Mouse (Mus musculus) 416B (cell line): ENCODE measurements around the gene Ergic1.

Experiments used
- DNase-seq: peaks from one replicate; pipeline ENCODE4 v3.0.0; 2011; ENCODE audit warnings: low read depth

Gene Ergic1

DNA sequence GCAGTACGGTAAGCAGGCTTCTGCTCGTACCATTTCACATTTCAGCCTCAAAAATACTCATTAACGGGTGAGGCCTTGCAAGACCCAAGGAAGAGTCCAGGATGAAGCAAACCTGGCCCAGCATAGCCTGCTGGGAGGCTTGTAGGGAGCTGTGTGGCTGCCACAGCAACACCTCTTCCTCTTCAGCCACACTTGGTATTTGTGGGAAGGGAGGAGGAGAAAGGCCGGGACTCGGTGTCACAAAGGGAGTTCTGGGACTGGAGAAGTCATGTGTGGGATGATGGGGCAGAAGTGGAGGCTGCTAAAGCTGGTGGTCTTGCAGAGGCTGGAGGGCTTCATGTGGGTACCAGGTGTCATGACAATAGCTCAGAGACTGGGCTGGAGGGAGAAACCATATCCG lies 40.2 kb downstream of the Ergic1 start:
- DNase-seq, result no peak

DNA sequence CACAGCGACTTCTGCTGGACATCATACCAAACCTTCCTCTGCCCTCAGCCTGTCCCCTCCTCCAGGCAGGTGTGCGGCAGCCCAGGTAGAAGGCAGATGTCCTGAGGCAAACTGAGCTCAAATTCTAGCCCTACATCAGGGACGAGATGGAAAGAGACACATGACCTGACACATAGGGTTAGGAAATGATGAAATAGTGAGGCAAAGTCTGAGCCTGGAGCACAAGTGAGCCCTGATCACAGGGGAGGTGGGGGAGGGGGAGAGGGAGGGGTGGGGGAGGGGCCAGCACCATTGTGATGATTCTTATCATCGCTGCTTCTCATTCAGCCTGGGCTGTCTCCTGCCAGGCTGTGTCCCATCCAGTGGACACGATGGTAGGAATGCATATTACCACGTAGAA lies 40.6 kb downstream of the Ergic1 start:
- peak; percentile 61 for DNase-seq

DNA sequence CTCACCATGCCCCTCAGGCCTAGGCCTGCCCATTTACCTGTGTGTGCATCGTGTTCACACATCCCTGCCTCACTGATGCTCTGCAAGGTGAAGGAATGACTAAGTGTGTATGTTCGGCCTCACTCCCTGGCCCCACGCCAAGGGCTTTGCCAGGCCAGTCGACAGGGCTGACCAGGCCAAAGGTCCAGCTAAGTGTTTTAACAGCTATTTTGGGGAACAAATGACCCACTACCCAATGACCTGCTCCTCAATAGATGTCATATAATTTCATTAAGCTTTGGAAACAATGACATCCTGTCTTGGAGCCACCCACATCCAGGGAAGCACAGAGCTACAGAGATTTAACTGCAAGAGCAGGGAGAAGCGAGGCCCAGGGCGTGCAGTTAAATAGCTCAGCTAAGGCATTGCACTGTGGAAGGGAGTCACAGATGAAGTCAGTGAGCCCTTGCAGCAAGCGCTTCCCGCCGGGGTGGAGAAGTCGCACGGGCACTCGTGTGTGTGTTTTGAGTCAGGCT lies 41.1 kb downstream of the Ergic1 start:
- DNase-seq, result no peak

DNA sequence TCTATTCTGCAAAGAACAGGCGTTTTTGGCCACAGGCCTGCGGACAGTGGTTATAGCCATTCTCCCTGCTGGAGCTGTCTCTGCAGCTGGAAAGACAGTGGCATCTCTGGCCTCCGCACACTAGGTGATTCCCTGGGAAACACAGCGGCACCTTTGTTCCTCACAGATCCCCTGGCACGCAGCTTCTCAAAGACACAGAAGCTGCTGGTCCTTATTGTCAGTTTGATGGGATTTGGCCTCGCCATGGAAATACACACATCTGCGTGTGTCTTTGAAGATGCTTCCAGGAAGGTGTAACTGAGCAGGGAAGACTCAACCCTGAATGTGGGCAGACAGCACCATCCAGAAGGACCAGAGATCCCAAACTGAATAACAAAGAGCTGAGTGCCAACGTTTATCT lies 42.0 kb downstream of the Ergic1 start:
- DNase-seq, result no peak

DNA sequence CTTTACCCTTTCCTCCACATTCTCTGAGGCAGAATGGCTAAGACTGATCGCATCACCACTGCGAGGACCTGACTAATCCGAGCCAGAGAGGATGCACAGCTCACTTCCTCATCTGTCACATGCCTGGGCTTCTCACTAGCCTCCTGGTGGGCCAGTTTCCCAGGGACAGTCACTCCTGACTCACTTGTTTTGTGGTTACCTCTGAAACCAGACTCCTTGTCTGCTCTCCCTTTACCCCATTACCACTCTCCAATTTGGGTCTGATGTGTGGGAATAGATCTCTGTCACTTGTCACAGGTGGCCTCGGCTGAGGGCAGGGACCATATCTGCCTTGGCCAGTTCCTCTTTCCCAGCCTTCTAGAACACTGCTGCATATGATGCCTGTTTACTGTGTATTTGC lies 44.3 kb downstream of the Ergic1 start:
- peak; percentile 92 for DNase-seq

DNA sequence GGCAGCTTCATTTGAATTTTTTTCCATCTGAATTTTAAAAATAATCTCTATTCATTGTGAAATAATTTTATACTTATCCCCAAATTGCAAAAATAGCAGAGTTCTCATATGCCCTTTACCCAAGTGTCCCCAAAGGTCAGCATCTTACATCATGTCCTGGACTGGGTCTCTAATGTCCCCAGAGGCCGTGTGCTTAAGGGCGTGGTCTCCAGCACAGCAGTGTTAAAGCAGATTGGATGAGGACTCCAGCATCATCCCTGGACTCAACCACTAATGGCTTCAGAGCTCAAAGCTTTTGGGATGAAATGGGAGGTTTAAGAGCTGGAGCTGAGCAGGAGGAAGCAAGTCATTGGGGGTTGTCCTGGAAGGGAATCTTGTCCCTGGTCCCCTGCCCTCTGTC lies 45.2 kb downstream of the Ergic1 start:
- no peak for DNase-seq

DNA sequence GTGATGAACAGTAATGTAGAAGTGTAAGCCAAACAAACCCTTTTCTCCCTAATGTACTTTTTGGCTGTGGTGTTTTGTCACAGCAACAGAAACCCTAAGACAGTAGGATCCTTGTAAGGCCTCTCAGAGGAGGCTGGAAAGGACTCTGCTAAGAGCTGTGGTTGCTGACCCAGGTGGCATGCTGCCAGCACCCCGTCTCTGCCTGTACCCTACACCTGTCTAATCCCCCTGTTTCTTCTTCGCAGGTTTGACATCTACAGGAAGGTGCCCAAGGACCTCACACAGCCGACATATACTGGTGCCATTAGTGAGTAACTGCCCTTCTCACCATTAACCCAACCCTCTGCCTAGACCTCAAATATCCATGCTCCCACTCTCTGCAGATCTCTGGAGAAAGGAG lies 47.1 kb downstream of the Ergic1 start:
- no peak for DNase-seq

DNA sequence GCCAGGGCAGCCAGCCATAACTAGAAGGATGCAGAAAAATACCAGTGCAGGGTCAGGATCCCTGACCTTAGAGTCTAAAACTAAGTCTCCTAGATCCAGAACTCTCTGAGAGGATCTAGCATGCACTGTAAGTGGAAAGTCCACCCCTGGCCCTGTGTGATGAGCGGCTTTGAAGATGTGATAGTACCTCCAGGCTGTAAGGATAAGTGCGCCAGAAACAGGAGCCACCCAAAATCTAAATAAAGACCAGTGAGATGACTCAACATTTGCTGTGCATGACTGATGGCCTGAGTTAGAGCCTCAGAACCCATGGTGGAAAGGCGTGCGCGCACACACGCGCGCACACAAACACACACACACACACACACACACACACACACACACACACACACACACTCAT lies 47.6 kb downstream of the Ergic1 start:
- DNase-seq, result no peak

DNA sequence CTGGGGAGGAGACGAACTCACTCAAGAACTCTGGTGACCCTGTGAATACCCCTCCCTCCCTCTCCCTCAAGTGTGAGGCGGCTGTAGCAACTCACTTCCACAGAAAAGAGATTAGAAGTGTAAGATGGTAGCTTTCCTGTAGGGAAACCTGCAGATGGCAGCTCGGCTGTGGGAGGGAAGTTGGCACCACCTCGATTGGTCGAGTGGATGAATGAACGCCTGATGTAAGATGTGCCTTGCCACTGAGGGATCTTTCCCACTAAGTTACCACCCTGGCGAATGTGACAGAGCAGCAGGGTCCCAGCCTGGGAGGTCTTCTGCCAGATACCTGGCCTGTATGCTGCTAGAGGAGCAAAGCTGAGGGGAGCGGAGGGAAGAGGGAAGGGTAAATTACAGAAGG lies 48.5 kb downstream of the Ergic1 start:
- no peak for DNase-seq

DNA sequence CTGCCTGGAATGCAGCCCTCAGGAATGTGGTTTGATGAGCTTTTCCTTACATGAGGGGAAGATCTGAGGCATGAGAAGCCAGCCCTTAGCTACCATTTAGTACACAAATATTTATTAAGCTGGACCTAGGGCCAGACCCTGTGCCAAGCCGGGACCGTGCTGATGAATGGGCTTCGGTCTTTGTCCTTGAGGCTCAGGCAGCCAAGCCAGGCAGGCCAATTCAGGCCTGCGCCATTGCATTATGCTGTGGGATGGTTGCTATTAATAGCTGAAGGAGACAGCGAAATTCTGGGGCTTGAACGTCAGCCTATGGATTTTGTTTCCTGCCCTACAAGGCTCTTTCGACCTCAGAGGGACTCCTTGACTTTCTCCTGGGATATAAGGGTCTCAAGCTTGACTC lies 50.0 kb downstream of the Ergic1 start:
- no peak for DNase-seq

DNA sequence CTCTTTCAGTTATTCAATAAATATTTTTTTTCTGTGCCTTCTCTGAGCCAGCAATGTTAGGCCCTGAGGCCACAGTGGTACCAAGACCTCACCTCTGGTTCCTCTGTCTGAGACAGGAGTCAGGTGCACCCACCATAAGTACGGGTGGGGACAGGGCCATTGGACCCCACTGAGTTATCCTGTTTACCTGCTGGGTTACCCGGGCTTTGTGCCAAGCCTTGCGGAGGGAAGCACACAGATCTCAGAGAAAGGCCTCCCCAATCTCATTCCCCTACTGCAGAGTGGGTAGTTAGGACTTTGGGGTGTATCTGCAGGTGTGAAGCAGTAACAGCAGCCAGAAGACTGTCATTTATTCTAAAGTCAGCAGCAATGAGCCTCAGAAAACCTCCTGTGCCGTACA lies 50.6 kb downstream of the Ergic1 start:
- no peak for DNase-seq

DNA sequence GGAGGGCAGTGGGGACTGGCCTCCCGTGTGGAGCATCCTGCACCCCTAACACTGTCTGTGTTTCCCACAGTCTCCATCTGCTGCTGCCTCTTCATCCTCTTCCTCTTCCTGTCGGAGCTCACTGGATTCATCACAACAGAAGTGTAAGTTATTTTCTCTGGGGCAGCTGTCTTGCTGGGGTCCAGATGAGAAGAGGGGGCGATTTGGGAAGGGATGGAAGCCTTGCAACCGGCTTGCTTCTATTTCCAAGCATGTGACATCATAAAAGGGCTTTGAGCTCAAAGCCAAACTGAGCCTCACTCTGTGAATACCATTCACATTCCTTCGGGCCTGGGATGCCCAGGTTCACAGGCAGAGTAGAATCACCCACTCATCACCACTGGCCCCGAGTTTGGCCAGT lies 53.0 kb downstream of the Ergic1 start:
- DNase-seq, result no peak

DNA sequence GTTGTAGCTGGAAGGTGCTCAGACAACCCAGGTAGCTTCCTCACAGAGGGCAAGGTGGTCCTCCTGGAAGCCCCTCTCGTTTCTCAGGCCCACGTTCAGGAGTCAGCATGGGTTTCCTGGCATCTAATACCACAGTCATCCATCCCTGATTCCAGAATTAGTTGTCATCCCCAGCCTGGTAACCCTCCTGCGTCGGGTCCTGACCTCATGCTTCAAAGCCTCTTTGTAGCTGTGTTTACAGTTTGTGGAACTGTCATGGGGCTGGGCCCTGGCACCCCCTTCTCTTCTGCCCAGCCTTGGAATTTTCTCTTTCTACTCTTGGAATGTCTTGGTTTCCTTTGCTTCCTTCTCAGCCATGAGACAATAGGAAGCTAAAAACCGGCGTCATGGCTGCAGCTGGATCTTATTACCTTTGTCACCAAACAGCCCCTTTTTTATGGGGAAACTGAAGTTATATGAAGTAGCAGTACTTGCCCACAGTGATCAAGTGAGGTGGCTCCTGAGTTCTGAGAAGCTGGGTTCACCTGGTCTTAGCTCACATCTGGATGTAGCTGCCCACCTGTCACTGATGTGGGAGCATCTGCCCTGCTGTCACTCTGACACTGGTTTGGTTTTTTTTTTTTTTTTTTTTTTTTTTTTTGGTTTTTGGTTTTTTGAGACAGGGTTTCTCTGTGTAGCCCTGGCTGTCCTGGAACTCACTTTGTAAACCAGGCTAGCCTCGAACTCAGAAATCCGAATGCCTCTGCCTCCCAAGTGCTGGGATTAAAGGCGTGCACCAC lies 53.6 kb downstream of the Ergic1 start:
- no peak for DNase-seq

DNA sequence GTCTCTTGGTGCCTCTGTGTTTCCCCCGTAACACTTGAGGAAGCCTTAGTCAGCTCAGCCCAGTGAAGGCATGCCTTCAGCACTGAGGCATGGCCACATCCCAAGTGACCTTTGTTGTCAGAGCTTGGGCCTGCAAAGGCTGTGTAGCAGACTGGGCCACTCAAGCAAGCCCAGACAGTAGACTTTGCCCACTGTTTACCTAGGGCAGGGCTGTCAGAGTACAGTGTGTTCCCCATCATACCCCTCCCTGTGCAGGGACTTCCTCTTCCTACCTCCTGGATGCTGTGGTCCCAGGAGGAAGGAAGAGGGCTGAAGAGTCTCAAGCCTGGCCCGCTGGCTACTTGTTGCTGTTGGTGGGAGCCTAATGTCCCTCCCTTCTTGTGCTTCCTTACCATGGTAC lies 55.4 kb downstream of the Ergic1 start:
- DNase-seq, result no peak

DNA sequence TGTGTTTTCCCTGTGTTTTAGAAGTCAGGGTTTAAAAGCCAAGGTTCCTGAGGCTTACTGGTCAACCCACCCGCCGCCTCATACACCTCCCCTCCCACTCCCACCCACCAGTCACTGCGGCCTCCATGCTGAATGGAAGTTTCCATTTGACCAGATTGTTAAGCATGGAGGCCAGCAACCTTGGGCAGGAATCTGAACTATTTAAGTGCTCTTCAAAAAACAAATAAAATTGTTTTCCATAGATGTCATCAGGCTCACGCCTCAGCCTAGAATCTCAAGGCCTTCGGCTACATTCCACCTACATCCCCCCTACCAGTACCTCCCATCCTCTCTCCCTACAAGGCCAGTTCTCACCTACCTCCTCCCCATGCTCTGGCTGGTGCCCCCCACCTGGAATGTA lies 57.2 kb downstream of the Ergic1 start:
- no peak for DNase-seq

DNA sequence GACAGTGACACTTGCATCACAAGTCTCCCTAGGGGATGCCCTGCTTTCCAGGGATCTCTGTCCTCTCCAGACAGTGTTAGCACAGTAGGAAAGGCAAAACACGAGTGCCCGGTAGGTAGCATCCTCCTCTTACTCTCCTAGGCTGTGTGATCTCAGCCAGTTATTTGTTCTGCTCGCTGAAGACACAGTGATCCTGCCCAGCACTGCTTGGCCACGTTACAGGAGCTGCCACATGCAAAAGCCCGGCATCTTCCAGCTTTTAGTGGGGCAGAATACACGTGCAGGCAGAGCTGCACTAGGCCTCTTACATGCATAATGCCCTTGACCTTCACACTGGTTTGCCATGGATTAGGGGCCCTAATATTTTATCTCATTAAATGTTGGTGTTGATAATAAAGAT lies 58.3 kb downstream of the Ergic1 start:
- DNase-seq, result no peak

DNA sequence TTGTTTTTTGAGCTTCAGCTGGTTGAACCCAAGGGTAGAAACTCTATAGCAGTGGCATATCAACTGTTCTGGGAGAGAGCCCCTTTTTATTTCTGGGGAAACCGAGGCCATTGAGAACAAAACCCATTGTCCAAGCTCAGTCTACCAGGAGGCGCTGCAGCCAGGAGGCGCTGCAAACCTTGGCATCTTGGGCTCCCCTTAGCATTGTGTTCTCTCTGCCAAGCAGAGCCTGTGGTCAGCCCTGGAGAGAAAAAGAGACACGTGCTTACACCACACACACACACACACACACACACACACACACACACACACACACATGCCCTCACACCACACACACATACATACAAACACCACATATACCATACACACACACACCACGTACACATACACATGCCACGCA lies 59.0 kb downstream of the Ergic1 start:
- no peak for DNase-seq

DNA sequence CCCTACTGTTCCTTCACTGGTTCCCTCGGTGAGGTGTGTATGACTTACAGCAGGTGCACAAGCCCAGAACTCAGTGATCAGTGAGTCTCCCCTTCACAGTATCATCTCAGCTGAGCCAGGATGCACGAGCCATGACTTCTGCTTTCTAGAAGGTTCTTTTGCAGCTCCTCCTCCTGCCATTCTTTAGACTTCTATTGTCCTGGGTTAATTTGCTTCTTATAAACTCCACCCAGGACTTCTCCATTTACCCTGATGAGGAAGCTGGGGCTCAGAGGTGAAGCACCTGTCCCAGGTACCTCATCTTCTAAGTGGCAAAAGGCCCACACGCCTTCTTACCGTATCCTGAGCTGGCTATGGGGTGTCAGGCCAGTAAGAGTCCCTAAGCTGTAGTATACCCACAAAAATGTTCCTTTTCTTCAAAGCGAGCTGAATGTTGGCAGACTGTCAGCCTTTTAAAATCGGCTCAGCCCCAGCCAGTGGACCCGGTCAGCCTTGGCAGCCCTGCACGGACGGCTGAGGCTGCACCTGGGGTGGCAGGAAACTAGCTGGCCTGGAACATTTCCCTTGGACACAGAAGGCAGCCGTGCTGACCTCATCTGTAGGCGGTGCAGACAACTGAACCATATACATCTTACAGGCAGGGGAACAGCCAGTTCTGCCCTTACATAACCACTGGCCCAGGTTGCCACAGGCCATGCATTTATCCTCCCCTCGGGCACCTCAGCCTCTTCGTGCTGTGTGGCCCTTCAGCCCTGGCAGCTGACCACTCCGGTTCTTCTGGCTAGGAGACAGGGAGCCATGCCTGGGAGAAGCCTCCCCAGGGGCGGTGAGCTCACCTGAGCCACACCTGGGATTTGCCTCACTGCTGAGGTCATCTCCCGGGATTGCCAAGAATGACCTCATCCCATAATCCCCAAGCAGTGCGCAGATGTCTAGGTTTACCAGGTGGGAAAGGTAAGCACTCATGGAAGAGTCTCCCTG lies 59.8 kb downstream of the Ergic1 start:
- DNase-seq, result no peak

DNA sequence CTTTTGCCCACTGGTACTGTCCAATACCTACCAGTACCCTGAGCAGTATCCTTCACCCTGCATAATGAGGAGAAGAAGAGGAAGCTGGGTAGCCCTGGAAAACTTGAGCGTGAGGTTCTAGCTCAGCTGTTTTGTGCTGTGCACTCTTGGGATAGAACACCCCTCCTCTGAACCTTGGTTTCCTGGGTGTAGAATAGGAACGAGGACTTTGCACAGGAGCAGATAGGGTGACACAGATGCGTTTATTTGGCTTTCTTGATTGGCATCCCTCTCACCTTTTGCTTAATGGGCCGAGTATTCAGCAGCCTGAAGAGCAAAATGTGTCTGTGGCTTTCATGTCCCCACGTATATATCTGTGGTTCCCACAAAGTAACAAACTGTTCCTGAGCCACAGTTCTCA lies 60.6 kb downstream of the Ergic1 start:
- no peak for DNase-seq

DNA sequence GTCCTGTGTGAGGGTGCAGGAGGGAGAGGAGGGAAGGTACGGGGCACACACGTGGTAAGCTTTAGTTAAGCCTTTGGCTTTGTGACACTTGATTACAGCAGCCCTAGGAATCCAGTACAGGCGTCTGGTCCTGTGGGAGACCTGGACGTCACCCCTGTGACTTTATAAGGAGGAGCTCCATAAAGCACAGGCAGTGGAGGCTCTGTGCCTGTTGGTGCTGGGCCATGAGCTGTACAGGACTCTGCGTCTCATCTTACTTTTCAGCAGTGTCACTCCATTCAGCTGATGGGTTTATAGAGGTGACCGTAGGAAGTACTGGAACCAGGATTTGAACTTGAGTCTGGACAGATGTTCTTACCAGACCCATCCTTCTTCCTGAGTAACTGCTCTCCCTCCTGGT lies 62.7 kb downstream of the Ergic1 start:
- no peak for DNase-seq

DNA sequence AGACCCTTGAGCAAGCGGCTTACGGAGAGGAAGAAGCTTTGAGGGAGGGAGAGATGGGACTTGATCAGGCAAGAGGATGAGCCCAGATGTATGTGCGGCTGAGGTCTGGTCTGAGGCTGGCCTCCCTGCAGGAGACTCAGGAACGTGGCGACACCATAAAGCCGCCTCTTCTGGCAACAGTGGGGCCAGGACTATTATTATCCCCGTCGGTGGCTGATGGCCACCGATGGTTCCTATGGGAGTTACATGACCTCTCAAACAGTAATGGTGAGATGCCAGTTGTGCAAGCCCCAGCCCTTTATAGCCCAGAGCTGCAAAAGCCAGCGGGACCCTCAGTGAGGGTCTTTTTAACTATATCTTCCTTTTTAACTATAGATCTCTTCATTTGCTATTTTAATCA lies 63.7 kb downstream of the Ergic1 start:
- no peak for DNase-seq

DNA sequence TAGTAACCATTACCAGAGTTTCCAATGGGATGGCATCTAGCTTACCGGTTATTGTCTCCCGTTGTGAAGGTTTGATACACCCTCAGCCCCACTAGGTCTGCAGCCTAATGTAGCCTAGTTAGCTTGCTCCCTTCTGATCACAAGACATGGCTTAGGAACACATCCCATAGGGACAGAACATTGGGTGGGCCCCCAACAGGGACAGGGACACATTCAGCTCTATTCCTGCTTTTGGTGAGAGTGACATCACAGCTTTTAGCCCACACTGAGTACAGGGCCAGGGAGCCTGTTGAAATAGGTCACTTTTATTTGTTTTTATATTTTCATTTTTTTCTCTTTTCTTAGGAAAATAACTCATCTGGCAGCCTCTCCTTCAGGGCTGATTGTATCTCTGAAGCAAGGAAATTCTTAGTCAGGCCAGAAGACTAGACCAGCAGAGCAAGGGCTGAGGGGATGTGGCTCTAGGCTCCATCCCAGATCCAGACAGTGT lies 64.3 kb downstream of the Ergic1 start:
- no peak for DNase-seq

DNA sequence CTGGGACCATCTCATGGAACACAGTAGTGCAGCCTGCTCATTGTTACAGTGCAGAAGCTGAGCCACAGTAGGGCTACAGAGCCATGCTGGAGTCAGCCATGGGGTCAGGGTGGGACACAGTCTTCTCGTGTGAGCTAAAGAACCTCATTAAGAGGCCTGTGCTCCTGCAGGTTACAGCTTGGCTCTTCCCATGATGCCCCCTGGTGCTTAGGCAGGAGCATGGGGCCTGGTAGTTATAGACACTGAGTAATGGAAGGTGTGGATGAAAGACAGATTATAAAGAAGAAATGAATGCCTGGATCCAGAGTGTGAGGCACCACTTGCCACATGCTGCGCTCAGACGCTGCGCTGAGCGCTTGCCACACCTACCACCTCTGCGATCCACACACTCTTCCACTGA lies 67.2 kb downstream of the Ergic1 start:
- no peak for DNase-seq
